Mouse (Mus musculus): ENCODE measurements around the gene Alk.

GRCm38 (mm10) chr17:72523006-72523405 lies 81.4 kb downstream of the Alk start:
- TF ChIP-seq CTCF (IDR thresholded peaks at IDR 0.05; ENCODE audit: control insufficient read depth, insufficient read depth, insufficient read length) (no peak), USF1 (IDR thresholded peaks at IDR 0.05; ENCODE audit: low read depth) (no peak), FOSL1 (IDR thresholded peaks at IDR 0.05; ENCODE audit: insufficient read depth, low read length, poor library complexity, severe bottlenecking) (no peak), MAX (IDR thresholded peaks at IDR 0.05) (no peak), MYOD1 (IDR thresholded peaks at IDR 0.05; ENCODE audit: control insufficient read depth, insufficient read length, low read depth) (no peak)

Measured in C2C12 (cell line).